Mouse (Mus musculus): ENCODE data around the gene 9430097D07Rik. TPM values are rescaled to one million over a fixed set of nuclear protein-coding genes. Genes with fewer than 3 reads are reported as not detected.

Gene 9430097D07Rik
- polyA plus RNA-seq, 1 experiment from 2014 or later, result not detected

DNA sequence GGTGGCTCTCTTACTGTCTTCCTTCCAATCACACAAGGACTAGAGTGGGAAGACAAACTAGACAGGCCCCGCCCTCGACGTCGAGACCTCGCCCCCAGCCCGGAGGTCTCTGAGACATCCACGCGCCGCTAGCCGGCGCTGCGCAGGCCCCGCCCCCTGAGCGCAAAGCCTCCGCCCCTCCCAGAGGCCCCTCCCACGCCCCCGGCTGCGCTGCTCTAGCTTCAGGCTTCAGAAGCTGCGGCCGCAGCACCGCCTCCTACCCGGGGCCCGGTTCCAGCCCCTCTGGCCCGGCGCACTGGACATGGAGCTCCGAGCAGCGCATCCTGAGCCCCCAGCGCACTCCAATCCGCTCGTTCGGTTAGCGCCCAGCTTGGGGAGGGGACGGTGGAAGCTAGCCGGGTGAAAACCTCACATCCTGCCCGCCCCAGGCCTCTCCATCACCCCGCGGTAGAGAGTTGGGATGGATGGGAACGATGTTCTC is 11.4 kb upstream of the 9430097D07Rik start, which contains the start of gene St6galnac4:
St6galnac4 (plus strand) TSS at position 225 of the 481 bp plus-strand sequence.
- peak within 1 kb of the TSS; percentile 69 for H3K9ac ChIP-seq (ENCODE audit: low read length)
- no peaks in the 10 kb centered on the region for H3K9me3 ChIP-seq (ENCODE audit: control insufficient read depth, low read length)
- H3K27ac ChIP-seq (ENCODE audit: low read length), result peak within 1 kb of the TSS; percentile 53
- peaks cover 41% of the 10 kb centered on the region for H3K4me1 ChIP-seq (replicated peaks; ENCODE audit: control insufficient read depth, insufficient read depth, low read length)
- peak within 1 kb of the TSS; percentile 77 for H3K4me2 ChIP-seq (ENCODE audit: low read depth, low read length)
- WGBS, result 0% methylated on average over 36 of the region's 38 CpGs
- ATAC-seq (ENCODE audit: low read depth), result peak; percentile 95
- peak within 1 kb of the TSS; percentile 64 for H3K4me3 ChIP-seq (ENCODE audit: low read length)
- no peaks in the 10 kb centered on the region for H3K36me3 ChIP-seq (ENCODE audit: control insufficient read depth, insufficient read depth, low read length)
- H3K27me3 ChIP-seq (ENCODE audit: control insufficient read depth, insufficient read depth, low read depth, low read length), result no peaks in the 10 kb centered on the region

DNA sequence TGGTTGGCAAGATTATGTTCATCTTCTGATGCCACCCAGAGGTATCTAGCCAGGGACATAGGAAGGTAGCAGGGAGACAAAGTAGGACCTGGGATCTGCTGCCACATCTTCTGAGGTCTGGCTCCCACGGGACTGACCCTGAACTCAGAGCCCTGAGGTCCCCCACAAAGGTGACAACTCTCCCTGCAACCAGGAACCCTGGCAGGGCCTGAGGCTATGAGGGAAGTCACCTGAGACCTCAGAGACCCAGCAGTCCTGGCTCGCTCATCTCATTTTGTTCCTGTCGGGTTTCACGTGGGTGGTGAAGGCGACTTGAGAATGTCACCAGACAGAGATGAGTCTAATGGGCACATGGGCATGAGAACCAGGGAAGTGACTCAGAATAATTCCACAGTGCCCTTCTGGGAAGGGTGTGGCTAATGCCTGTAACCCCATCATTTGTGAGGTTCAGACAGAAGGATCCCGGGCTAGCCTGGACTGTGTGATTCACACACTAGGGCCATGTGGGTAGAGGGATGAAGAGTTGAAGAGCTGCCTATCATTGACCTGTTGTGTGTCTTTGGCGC is 9.7 kb upstream of the 9430097D07Rik start:
- no peaks in the 10 kb centered on the region for H3K9me3 ChIP-seq (ENCODE audit: control insufficient read depth, low read length)
- 79% methylated on average over 7 of the region's 7 CpGs for WGBS
- no peak for ATAC-seq (ENCODE audit: low read depth)
- H3K4me3 ChIP-seq (ENCODE audit: low read length), result no peak overlapping the region
- H3K4me1 ChIP-seq (replicated peaks; ENCODE audit: control insufficient read depth, insufficient read depth, low read length), result peaks cover 32% of the 10 kb centered on the region
- no peak overlapping the region for H3K27ac ChIP-seq (ENCODE audit: low read length)
- H3K27me3 ChIP-seq (ENCODE audit: control insufficient read depth, insufficient read depth, low read depth, low read length), result no peaks in the 10 kb centered on the region
- H3K4me2 ChIP-seq (ENCODE audit: low read depth, low read length), result no peak overlapping the region
- H3K9ac ChIP-seq (ENCODE audit: low read length), result no peak overlapping the region
- H3K36me3 ChIP-seq (ENCODE audit: control insufficient read depth, insufficient read depth, low read length), result no peaks in the 10 kb centered on the region

DNA sequence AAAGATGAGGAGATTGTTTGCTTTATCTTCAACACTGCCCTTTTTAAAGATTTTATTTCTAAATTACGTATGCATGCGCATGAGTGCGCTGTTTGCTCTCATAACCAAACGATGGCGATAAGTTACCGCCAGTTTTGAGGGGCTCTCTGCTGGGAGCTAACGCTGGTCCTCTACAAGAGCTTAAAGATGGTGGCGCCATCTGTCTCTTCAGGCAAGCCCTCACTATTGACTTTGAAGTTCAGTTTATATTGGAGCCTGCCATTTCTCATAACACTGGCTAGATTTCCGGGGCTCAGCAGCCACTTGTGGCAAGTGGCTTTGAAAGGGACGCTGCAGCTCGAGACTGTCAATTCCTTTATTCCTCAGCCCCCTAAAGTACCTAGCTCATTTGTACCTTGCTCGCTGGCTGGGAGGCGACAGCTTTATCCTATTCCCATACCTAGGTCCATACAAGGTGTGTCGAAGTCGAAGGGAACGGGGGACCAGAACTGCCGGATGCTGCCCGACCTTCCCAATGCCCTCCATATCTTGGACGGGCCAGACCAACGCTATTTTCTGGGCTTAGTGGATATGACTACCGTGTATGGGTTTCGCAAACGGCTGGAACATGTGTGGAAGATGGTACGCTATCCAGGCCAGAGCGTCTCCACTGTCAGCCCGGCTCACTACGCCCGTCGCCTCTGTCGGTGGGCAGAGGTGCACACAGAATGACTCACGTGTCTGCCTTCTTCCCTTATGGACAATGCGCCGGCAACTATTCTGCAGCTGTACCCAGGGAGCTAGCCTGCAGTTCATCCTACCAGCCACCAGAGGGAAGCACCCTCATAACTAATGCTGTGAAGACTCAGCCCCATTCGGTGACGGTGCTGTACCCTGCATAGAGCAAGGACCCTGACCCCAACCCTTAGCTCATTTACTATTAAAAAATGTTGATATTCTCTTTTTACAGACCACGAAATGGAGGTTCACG is 7.6 kb upstream of the 9430097D07Rik start:
- WGBS, result 10% methylated on average over 37 of the region's 37 CpGs
- Histone ChIP-seq H3K9ac (ENCODE audit: low read length) (peak overlapping the region; percentile 27), H3K4me1 (replicated peaks; ENCODE audit: control insufficient read depth, insufficient read depth, low read length) (peaks cover 21% of the 10 kb centered on the region)

DNA sequence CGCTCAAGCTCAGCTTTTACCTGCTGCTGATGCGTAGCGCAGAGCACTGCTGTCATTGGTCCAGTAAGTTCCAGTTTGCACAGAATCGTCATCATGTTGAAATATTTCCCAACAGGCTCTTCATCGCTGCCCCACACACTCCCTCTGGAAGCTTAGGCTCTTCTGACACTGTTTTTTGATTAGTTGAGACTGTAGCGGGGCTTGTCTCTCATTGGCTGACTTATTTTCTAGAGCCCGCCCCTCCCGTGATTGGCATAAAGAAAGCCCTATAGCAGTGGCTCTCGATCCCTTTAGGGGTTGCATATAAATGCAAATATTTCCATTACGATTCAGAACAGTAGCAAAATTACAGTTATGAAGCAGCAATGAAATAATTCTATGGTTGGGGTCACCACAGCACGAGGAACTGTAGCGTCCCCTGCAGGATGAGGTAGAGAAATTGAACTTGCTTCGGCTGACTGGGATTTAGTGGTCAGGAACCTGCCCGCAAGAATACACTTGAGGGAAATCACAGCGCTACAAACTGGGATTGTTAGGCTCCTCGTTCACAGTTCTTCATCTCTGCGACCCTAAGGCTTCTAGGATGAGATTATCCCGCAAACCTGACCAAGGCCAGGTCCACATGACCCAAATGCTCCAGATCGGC is 6.1 kb upstream of the 9430097D07Rik start:
- no peak overlapping the region for H3K9ac ChIP-seq (ENCODE audit: low read length)

More for the DNA sequence above, 7.6 kb upstream of the 9430097D07Rik start:
- ATAC-seq (ENCODE audit: low read depth), result peak; percentile 61
- Histone ChIP-seq H3K27me3 (ENCODE audit: control insufficient read depth, insufficient read depth, low read depth, low read length) (peaks cover 13% of the 10 kb centered on the region; the same call in 1 of the 2 replicates), H3K9me3 (ENCODE audit: control insufficient read depth, low read length) (no peaks in the 10 kb centered on the region), H3K36me3 (ENCODE audit: control insufficient read depth, insufficient read depth, low read length) (no peaks in the 10 kb centered on the region), H3K4me2 (ENCODE audit: low read depth, low read length) (peak overlapping the region; percentile 69), H3K27ac (ENCODE audit: low read length) (no peak overlapping the region), H3K4me3 (ENCODE audit: low read length) (peak overlapping the region; percentile 38)

DNA sequence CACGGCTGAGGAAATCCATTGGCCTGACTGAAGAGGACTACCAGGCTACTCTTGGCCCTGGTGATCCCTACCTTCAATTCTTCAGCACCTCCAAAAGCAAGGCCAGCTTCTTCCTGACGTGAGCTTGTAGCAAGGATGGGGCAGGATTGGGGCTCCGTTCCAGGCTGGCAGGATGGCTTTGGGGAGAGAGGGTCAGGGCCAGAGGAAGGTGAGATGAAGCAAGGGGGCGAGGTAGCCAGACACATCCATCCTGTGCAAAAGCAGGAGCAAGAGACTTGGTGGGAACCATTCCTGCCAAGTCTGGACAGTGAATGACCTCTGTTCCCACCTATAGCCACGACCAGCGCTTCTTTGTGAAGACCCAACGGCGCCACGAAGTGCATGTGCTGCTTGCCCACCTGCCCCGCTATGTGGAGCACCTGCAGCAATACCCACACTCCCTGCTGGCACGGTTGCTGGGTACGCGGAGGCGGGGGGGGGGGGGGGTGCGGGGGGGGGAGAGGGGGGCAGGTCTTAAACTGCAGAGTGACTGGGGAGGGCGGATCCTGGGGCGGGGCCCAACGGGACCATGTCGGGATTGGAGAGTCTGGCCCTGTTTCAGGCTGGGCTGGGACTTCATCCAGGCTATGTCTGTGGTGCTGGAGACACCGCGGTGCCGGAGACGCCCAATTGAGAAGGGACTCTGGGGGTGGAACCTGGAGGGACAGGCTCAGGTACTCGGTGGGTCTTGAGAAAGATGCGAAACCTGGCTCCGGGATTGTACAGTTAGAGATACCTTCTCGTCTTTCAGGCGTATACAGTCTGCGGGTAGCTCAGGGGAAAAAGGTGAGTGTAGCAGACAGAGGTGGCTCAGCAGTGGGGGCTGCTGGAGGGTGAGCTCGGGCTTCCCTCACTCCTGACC is 2.9 kb upstream of the 9430097D07Rik start:
- Histone ChIP-seq H3K4me3 (ENCODE audit: low read length) (no peak overlapping the region), H3K27ac (ENCODE audit: low read length) (no peak overlapping the region), H3K4me1 (replicated peaks; ENCODE audit: control insufficient read depth, insufficient read depth, low read length) (peaks cover 13% of the 10 kb centered on the region), H3K36me3 (ENCODE audit: control insufficient read depth, insufficient read depth, low read length) (peaks cover 1% of the 10 kb centered on the region), H3K27me3 (ENCODE audit: control insufficient read depth, insufficient read depth, low read depth, low read length) (peaks cover 28% of the 10 kb centered on the region), H3K9ac (ENCODE audit: low read length) (no peak overlapping the region), H3K4me2 (ENCODE audit: low read depth, low read length) (no peak overlapping the region), H3K9me3 (ENCODE audit: control insufficient read depth, low read length) (no peaks in the 10 kb centered on the region)
- no peak for ATAC-seq (ENCODE audit: low read depth)
- 36% methylated on average over 25 of the region's 30 CpGs for WGBS

More for the DNA sequence above, 6.1 kb upstream of the 9430097D07Rik start:
- peaks cover 18% of the 10 kb centered on the region; the same call in 1 of the 2 replicates for H3K27me3 ChIP-seq (ENCODE audit: control insufficient read depth, insufficient read depth, low read depth, low read length)
- ATAC-seq (ENCODE audit: low read depth), result peak; percentile 66
- WGBS, result 39% methylated on average over 19 of the region's 19 CpGs
- peak overlapping the region; percentile 35 for H3K4me3 ChIP-seq (ENCODE audit: low read length)
- H3K27ac ChIP-seq (ENCODE audit: low read length), result no peak overlapping the region
- no peaks in the 10 kb centered on the region for H3K36me3 ChIP-seq (ENCODE audit: control insufficient read depth, insufficient read depth, low read length)
- peaks cover 10% of the 10 kb centered on the region; the same call in 1 of the 2 replicates for H3K4me1 ChIP-seq (replicated peaks; ENCODE audit: control insufficient read depth, insufficient read depth, low read length)
- H3K9me3 ChIP-seq (ENCODE audit: control insufficient read depth, low read length), result no peaks in the 10 kb centered on the region
- H3K4me2 ChIP-seq (ENCODE audit: low read depth, low read length), result peak overlapping the region; percentile 34

DNA sequence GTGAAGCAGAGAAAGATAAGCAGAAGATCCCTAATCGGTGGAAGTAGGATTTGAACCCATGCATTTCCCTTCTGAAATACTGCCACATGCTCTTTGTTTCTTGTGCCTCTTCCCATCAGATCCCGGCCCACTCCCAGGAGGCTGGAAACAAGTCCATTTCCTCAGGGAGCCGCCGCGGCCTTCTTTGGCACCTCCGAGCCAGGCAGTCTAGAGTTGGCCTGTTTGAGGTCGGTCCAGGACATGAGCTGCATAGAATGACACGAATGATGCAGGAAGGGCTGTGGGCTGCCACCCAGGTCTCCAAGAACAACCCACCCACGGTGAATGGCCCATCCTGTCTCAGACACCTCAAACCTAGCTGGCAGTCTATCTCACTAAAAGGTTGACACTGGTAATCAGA is 1.0 kb upstream of the 9430097D07Rik start:
- H3K4me2 ChIP-seq (ENCODE audit: low read depth, low read length), result no peak overlapping the region
- peaks cover 5% of the 10 kb centered on the region for H3K36me3 ChIP-seq (ENCODE audit: control insufficient read depth, insufficient read depth, low read length)
- ATAC-seq (ENCODE audit: low read depth), result no peak
- 81% methylated on average over 9 of the region's 9 CpGs for WGBS
- no peak overlapping the region for H3K4me3 ChIP-seq (ENCODE audit: low read length)
- H3K4me1 ChIP-seq (replicated peaks; ENCODE audit: control insufficient read depth, insufficient read depth, low read length), result peaks cover 15% of the 10 kb centered on the region
- H3K27ac ChIP-seq (ENCODE audit: low read length), result no peak overlapping the region
- no peaks in the 10 kb centered on the region for H3K9me3 ChIP-seq (ENCODE audit: control insufficient read depth, low read length)
- H3K27me3 ChIP-seq (ENCODE audit: control insufficient read depth, insufficient read depth, low read depth, low read length), result peaks cover 28% of the 10 kb centered on the region
- H3K9ac ChIP-seq (ENCODE audit: low read length), result no peak overlapping the region

DNA sequence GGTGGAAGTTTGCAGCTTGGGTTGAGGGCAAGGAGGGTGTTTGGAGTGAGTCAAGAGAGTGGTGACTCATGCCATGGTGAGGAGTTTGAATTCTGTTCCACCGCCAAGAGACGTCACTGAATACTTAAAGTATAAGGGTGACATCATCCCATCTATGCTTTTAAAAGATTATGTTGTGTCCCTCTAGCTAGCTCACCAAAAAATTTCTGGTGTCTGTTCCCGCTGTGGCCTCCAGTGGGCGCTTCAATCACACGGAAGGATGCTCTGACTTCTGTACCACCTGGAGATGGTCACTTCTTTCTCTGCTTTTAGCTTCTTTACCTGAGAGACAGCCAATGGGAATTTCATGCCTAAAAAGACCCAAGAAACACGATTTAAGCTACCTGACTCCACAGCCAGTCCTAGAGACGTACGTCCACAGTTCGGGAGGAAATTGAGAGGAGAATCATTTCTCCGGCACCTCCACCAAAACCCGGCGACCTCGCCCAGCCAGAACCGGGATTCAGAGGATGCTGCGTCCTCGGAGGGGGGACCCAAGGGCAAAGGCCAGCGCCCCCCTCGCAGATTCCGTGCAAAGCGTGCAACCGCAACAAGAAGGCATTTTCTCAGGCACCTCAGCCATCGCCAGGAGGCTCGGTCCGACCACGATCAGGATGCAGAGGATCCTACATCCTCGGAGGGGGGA is 441 bp downstream of the 9430097D07Rik start:
- Histone ChIP-seq H3K27me3 (ENCODE audit: control insufficient read depth, insufficient read depth, low read depth, low read length) (peaks cover 28% of the 10 kb centered on the region), H3K4me2 (ENCODE audit: low read depth, low read length) (peak overlapping the region; percentile 74), H3K4me1 (replicated peaks; ENCODE audit: control insufficient read depth, insufficient read depth, low read length) (peaks cover 18% of the 10 kb centered on the region), H3K9ac (ENCODE audit: low read length) (peak overlapping the region; percentile 47), H3K4me3 (ENCODE audit: low read length) (peak overlapping the region; percentile 37), H3K27ac (ENCODE audit: low read length) (no peak overlapping the region), H3K36me3 (ENCODE audit: control insufficient read depth, insufficient read depth, low read length) (peaks cover 5% of the 10 kb centered on the region), H3K9me3 (ENCODE audit: control insufficient read depth, low read length) (no peaks in the 10 kb centered on the region)
- WGBS, result 2% methylated on average over 26 of the region's 26 CpGs
- no peak for ATAC-seq (ENCODE audit: low read depth)

DNA sequence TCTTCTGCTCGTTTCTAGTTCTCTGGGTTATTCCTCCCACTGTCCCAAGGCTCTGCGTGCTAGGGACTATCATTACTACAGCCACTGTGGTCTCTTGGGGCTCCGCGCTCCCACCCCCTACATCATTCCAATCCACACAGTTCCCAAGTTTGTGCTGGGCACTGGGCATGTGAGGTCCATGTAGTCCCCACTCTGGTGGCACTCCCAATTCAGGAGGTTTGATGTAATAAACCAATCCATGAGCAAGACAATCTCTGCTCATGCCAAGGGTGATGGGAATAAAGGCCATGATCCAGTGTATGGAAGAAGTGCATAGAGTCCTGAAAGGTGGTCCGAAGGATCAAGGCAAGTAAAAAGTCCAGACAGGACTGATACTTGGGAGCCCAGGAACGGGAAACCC is 987 bp downstream of the 9430097D07Rik start, which contains the start of gene Pip5kl1:
Pip5kl1 (plus strand) TSS at position 301 of the 400 bp plus-strand sequence.
- Histone ChIP-seq H3K27me3 (ENCODE audit: control insufficient read depth, insufficient read depth, low read depth, low read length) (peaks cover 24% of the 10 kb centered on the region), H3K4me3 (ENCODE audit: low read length) (peak within 1 kb of the TSS; percentile 37), H3K4me2 (ENCODE audit: low read depth, low read length) (peak within 1 kb of the TSS; percentile 74), H3K27ac (ENCODE audit: low read length) (no peak within 1 kb of the TSS), H3K36me3 (ENCODE audit: control insufficient read depth, insufficient read depth, low read length) (peaks cover 5% of the 10 kb centered on the region), H3K4me1 (replicated peaks; ENCODE audit: control insufficient read depth, insufficient read depth, low read length) (peaks cover 18% of the 10 kb centered on the region), H3K9ac (ENCODE audit: low read length) (peak within 1 kb of the TSS; percentile 47), H3K9me3 (ENCODE audit: control insufficient read depth, low read length) (no peaks in the 10 kb centered on the region)
- ATAC-seq (ENCODE audit: low read depth), result no peak
- 69% methylated on average over 6 of the region's 6 CpGs for WGBS
